Mouse (Mus musculus) embryonic stem cell, embryonic (primary cell): Measurements from ENCODE around the gene Sdsl.

Source experiments
- CTCF ChIA-PET, 4 experiments: fragments of 300-600 bp in 2 of 4; fragments of 350-600 bp in 2 of 4; sonication (Branson Sonifier 250); formaldehyde crosslinking; loops; one replicate each; lab custom pipeline; 2022; ENCODE audit warnings: inconsistent platforms in 2 of 4; lab: Charles Lee
- POLR2A ChIA-PET, 4 experiments: fragments of 300-600 bp in 2 of 4; fragments of 350-600 bp in 2 of 4; sonication (Branson Sonifier 250); formaldehyde crosslinking; loops; one replicate each; lab custom pipeline; 2022; ENCODE audit warnings: antibody characterized with exemption in 4 of 4, inconsistent platforms in 1 of 4; lab: Charles Lee

The Sdsl gene

DNA sequence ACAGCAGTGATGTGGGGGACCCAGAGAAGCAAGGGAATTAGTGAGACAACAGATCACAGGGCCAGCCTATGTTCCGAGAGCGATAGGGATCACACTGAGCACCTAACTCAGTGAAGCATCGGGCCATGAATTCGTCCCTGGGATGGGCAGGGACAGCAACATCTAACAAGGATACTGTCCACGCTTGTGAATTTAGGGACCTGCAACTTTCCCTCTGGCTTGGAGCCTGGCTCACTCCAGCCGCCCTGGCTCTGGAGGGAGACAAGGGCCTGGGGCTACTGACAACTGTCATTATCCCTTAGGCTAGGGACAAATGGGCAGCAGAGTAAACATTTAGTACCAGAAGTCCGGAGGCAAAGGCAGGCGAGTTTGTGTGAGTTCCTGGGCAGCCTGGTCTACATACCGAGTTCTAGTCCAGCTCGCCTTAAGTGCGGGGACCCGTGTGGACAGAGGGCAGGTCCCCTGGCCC is 30.1 kb upstream of the Sdsl start:
- POLR2A ChIA-PET = interaction anchor here in 3 of 4 experiments (0.5 to 3.2 kb wide), 32 partner anchors 9 to 670 kb away, joined by 3 to 44 read pairs (median 3); partner anchors contain the start of genes Slc8b1 (in 2 of the 3), Ddx54 (in 1 of the 3), Iqcd (in 1 of the 3) and Rita1 (in 1 of the 3)
- CTCF ChIA-PET = interaction anchor here (0.5 to 2.7 kb wide), 37 partner anchors 8 to 434 kb away, joined by 3 to 18 read pairs (median 4); partner anchors contain the start of genes Ddx54 (in 1 of the 4), Iqcd (in 1 of the 4), Rita1 (in 1 of the 4) and Slc8b1 (in 1 of the 4)

DNA sequence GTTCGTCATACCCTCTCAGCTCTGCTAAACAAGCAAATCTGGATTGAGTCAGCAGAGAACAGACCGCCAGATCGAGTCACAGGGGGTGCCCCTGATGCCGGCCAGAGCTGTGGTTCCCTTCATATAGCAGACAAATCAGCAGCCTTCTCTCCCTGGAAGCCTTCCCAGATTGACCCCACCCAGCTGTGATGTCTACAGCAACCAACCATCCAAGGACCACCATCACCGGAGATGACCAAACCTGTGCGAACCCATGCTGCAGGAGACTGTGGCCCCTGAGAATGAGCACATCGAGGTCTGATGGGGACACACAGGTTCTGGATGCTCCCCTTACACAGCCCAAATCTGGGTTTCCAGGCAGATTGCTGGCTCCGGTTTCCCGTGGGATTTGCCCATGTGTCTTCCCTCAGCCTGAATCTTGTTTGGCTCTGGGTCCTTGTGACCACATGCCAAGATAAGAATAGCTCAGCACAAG is 29.6 kb upstream of the Sdsl start:
- ChIA-PET POLR2A (interaction anchor here in 2 of 4 experiments (0.5 to 3.2 kb wide), 14 partner anchors 9 to 360 kb away, joined by 3 to 44 read pairs (median 4); partner anchors contain the start of gene Slc8b1 (in 2 of the 2)), CTCF (interaction anchor here (0.6 to 2.7 kb wide), 12 partner anchors 9 to 172 kb away, joined by 3 to 18 read pairs (median 4); partner anchors contain the start of gene Slc8b1 (in 1 of the 4))

DNA sequence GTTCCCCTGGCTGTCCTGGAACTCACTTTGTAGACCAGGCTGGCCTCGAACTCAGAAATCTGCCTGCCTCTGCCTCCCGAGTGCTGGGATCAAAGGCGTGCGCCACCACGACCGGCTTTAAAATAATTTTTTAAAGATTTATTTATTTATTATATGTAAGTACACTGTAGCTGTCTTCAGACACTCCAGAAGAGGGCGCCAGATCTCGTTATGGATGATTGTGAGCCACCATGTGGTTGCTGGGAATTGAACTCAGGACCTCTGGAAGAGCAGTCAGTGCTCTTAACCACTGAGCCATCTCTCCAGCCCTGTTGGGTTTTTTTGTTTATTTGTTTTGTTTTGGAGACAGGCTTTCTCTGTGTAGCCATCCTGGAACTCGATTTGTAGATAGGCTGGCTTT is 28.0 kb upstream of the Sdsl start:
- POLR2A ChIA-PET = interaction anchor here in 2 of 4 experiments (0.6 to 2.1 kb wide), 5 partner anchors 10 to 311 kb away, joined by 3 to 8 read pairs (median 3); partner anchors contain the start of gene Slc8b1 (in 1 of the 2)

DNA sequence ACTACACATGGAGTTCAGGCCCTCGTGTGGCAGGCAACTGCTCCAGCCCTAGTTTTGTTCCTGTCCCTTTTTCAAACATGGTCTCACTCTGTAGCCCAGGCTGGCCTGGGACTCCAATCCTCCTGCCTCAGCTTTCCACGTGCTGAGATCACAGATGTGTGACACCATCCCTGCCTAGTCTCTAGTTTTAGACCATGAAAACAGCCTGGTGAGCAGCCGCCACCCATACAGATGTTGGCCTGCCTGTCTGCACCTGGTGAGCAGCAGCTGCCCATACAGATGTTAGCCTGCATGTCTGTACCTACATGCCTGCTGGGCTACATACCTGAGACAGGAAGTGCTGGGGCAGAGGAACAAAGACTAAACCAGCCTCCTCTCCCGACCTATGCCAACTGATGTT is 26.6 kb upstream of the Sdsl start:
- POLR2A ChIA-PET = no interaction called here
- CTCF ChIA-PET = interaction anchor here in 1 of 4 experiments (0.6 to 2.0 kb wide), 2 partner anchors 9 to 106 kb away, joined by 4 read pairs; no protein-coding TSS in a partner anchor

More for the DNA sequence above, 28.0 kb upstream of the Sdsl start:
- CTCF ChIA-PET = interaction anchor here in 3 of 4 experiments (0.6 to 1.7 kb wide), 7 partner anchors 8 to 368 kb away, joined by 3 to 9 read pairs (median 4); no protein-coding TSS in a partner anchor

DNA sequence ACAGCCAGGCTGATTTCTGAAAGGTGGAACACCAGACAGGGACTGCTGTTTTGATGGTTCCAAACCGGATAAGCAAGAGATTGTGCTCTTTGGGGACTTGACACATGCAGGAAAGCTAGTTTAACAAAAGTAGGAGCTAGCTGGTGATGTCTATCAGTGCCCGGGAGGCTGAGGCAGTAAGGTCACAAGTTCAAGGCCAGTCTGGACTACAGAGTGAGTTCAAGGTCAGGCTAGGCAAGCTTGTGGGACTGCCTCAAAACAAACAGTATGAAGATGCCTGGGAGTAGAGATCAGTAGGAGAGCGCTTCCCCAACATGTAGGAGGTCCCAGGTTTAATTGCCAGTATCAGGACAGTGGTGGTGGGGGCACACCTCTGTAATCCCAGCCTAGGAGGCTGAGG is 24.5 kb upstream of the Sdsl start:
- ChIA-PET CTCF (interaction anchor here in 2 of 4 experiments (0.6 to 0.9 kb wide), 2 partner anchors 31 to 32 kb away, joined by 3 to 4 read pairs; no protein-coding TSS in a partner anchor), POLR2A (interaction anchor here in 1 of 4 experiments (1.2 to 2.6 kb wide), 3 partner anchors 14 to 109 kb away, joined by 3 to 7 read pairs (median 3); partner anchors contain the start of gene Slc8b1)

DNA sequence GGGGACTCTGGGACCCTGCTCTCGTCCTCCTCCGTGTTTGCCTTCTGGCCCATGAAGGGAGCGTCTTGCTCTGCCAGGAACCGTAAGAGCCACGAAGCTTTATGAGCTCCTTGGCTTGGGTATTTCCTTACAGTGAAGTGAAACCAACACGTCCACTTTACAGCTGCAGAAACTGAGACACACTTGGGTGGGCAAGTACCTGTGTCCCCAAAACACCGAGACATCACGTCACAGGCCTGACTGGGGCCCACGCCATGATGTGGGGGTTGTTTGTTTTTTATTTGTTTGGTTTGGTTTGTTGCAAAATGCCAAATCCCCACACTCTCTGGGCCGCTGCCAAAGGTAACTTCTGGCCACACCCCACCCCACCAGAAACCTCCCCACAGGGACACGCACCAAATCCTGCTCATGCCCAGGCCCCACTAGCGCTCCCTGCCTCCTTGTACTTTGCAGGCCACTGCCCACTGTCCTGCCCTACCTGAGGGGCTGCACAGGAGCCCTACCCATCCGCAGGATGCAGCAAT is 23.2 kb upstream of the Sdsl start:
- ChIA-PET CTCF (interaction anchor here in 3 of 4 experiments (0.7 to 2.1 kb wide), 5 partner anchors 13 to 220 kb away, joined by 3 to 11 read pairs (median 3); no protein-coding TSS in a partner anchor), POLR2A (interaction anchor here in 2 of 4 experiments (1.1 to 1.9 kb wide), 3 partner anchors 12 to 109 kb away, joined by 3 to 5 read pairs (median 4); no protein-coding TSS in a partner anchor)

DNA sequence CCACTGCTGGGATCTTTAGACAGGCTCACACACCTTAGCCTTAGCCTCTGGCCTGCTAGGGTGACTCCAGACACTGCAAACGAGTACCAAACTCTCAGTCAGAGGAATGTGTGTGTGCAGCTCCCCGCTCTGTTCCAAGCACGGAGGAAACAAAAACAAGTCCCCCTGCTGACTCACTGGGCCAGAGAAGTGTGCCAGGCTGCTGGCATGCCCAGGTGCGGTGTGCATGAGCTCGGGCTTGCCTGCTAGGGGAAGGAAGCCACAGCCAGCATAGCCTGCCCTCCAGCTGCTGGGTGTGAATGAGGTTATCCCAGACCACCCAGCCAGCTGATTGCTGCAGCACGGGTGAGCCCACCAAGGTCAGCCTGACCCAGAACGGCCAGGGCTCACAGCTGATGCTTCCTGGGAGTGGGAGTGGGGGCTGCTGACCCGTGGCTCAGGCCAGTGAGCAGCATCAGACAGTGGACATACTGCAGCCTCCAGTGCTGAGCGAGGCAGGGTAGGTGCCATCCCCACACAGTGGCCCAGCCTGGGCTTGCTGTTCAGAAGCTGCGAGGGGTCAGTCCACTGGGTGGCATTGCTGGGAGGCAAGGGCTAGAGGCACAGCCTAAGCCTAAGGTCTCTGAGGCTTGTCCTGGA is 22.6 kb upstream of the Sdsl start:
- ChIA-PET POLR2A (interaction anchor here in 3 of 4 experiments (0.6 to 3.5 kb wide), 10 partner anchors 8 to 118 kb away, joined by 3 to 10 read pairs (median 4); partner anchors contain the start of genes Plbd2 (in 1 of the 3) and Slc8b1 (in 1 of the 3)), CTCF (interaction anchor here in 3 of 4 experiments (0.7 to 2.1 kb wide), 5 partner anchors 12 to 392 kb away, joined by 3 to 11 read pairs (median 3); no protein-coding TSS in a partner anchor)

DNA sequence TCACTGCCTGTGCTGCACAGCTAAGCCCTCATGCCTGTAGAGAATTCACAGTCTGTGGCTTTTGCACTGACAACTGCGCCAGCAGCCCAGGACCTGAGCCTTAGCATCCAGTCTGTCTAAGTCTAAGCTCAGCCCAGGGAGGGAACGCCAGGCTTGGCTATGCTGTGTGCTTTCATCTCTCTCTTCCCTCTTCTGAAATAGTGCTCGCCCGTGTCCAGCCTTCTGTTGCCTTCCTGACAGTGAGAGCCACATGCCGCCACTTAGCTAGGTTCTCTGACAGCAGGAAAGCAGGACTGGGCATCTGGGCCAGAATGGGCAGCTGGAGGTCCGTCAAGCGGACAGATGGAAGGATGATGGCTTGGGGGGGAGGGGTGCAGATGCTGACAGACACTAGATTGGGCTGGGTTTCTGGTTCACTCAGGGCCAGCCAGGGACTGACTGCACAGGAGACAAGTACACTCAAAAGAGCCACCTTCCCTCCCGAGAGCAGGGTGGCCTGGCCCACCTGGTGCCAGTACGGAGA is 21.3 kb upstream of the Sdsl start:
- ChIA-PET POLR2A (interaction anchor here in 3 of 4 experiments (0.6 to 3.5 kb wide), 9 partner anchors 9 to 102 kb away, joined by 3 to 10 read pairs (median 4); partner anchors contain the start of genes Slc8b1 (in 2 of the 3) and Plbd2 (in 1 of the 3)), CTCF (interaction anchor here in 2 of 4 experiments (0.5 to 2.6 kb wide), 6 partner anchors 11 to 181 kb away, joined by 3 to 21 read pairs (median 8); no protein-coding TSS in a partner anchor)

DNA sequence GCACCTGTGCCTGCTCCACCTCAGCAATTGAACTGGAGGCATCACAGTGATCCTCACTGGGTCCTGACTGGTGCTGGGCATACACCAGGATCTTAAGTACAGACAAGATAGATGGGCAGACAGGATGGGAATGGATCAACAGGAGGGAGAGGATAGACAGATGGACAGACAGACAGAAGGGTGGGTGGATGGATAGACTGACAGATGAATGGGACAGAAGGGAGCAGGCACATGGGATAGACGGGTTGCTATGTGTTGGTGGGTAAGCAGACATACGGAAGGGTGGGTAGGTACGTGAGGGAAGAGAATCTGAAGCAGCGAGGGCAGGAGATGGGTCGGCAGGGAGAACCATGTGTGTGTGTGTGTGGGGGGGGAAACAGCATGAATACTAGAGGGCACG is 20.8 kb upstream of the Sdsl start:
- POLR2A ChIA-PET = interaction anchor here in 3 of 4 experiments (0.6 to 3.5 kb wide), 7 partner anchors 9 to 38 kb away, joined by 3 to 10 read pairs (median 5); partner anchors contain the start of genes Slc8b1 (in 2 of the 3) and Plbd2 (in 1 of the 3)
- CTCF ChIA-PET = interaction anchor here (0.5 to 2.6 kb wide), 13 partner anchors 10 to 225 kb away, joined by 3 to 21 read pairs (median 5); partner anchors contain the start of gene Plbd2 (in 1 of the 4)

DNA sequence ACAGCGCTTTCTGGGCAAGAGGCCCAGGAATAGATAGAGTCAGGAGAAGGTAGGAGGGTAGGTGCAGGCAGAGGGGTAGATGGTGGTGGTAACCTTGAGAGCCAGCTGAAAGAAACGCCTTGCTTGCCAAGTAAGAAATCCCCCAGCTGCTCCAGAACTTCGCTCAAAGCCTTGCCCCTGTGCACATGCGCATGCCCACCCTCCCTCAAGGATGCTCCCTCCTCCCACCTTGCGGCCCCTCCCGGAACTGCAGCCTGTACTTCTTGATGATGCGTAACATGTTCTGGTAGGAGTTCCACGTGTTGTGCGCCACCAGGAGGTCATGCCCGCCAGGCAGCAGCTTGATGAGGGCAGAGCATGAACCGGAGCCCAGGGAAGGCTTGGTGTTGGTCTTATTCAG is 19.8 kb upstream of the Sdsl start:
- POLR2A ChIA-PET = interaction anchor here (0.7 to 3.5 kb wide), 18 partner anchors 9 to 712 kb away, joined by 3 to 10 read pairs (median 4); partner anchors contain the start of genes Slc8b1 (in 2 of the 4) and Plbd2 (in 1 of the 4)
- CTCF ChIA-PET = interaction anchor here (0.5 to 2.6 kb wide), 52 partner anchors 8 to 877 kb away, joined by 3 to 17 read pairs (median 3); partner anchors contain the start of genes Slc8b1 (in 3 of the 4), Sds (in 2 of the 4), Ddx54 (in 1 of the 4) and Iqcd (in 1 of the 4)

DNA sequence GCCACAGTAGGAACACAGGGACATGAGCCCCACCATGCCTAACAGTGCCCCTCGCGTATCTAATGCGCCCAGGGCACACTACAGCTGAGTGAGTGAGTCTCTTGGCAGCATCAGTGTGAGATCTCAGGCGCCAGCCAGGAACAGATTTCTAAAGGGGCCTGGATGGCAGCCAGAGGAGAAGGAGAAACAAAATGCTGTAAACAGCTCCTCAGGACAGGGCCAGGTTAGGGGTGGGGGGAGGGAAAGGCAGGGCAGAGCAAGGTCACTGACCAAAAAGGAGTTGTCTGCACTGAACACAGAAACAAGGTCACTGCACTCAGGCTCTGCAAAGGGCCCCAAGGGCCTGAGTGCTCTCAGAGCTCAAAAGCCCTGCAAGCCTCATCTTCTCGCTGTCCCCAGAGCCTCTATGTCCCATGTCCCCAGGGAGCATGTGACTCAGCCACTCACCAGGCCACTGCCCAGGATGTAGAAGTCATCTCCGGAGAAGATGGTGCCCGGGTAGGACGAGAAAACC is 18.1 kb upstream of the Sdsl start:
- CTCF ChIA-PET = interaction anchor here in 2 of 4 experiments (0.5 to 3.2 kb wide), 7 partner anchors 8 to 125 kb away, joined by 3 to 12 read pairs (median 5); partner anchors contain the start of genes Iqcd (in 1 of the 2), Plbd2 (in 1 of the 2) and Tpcn1 (in 1 of the 2)
- POLR2A ChIA-PET = interaction anchor here in 3 of 4 experiments (0.5 to 2.3 kb wide), 12 partner anchors 9 to 1063 kb away, joined by 3 to 9 read pairs (median 4); partner anchors contain the start of genes Plbd2 (in 1 of the 3) and Sds (in 1 of the 3)

DNA sequence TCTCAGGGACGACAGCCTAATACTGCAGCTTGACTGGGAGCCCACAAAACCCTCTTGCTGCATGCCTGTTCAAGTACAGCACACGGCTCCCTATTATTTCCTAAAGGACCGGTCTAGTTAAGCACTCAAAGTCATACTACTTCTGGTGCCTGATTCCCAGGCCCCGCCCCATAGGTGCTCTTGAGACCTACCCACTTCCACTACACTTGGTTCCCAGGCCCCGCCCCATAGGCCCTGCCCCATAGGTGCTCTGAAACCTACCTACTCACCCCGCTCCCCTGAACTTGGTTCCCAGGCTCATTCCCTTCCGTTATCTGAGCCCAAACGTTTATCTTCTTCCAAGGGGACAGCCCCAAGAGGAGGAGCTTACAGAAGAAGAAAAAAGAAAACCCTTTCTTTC is 15.2 kb upstream of the Sdsl start:
- POLR2A ChIA-PET = interaction anchor here in 2 of 4 experiments (0.5 to 1.7 kb wide), 6 partner anchors 12 to 127 kb away, joined by 3 to 7 read pairs (median 3); partner anchors contain the start of gene Plbd2 (in 2 of the 2)
- CTCF ChIA-PET = interaction anchor here in 1 of 4 experiments (0.6 to 3.2 kb wide), 5 partner anchors 18 to 387 kb away, joined by 3 to 12 read pairs (median 3); no protein-coding TSS in a partner anchor

DNA sequence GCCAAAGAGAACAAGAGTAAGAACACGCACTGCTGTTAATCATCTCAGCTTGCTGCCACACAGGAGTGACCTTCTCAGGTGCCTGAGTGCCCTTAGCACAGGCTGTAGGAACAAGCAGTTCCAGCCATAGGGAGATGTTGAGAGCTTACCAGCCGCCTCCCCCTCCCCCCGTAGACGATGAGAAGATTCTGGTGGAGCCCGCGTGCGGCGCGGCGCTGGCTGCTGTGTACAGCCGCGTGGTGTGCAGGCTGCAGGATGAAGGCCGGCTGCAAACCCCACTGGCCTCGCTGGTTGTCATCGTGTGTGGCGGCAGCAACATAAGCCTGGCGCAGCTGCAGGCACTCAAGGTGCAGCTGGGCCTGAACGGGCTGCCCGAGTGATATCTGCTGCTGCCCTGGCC is 10.8 kb upstream of the Sdsl start:
- ChIA-PET CTCF (interaction anchor here in 3 of 4 experiments (0.7 to 3.3 kb wide), 11 partner anchors 9 to 214 kb away, joined by 3 to 18 read pairs (median 5); partner anchors contain the start of gene Plbd2 (in 1 of the 3)), POLR2A (interaction anchor here (0.6 to 3.4 kb wide), 15 partner anchors 9 to 425 kb away, joined by 3 to 9 read pairs (median 4); partner anchors contain the start of genes Plbd2 (in 1 of the 4), Rasal1 (in 1 of the 4) and Slc8b1 (in 1 of the 4))

DNA sequence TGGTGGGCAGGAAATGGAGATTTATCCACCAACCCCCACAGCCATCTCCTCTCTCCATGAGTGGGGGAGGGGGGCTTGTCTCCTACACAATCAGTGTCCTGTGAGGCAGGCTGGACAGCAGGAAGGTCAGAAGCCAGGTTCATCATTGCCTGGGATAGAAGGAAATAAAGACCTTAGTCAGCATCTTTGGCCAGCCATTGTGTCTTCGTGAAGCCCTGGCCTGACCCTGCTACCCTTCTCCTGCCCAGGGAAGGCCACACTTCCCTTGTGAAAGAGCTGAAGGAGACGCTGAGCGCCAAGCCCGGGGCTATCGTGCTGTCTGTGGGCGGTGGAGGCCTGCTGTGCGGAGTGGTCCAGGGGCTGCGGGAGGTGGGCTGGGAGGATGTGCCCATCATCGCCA is 8.6 kb upstream of the Sdsl start:
- ChIA-PET CTCF (interaction anchor here (0.6 to 3.3 kb wide), 8 partner anchors 11 to 283 kb away, joined by 3 to 16 read pairs (median 6); no protein-coding TSS in a partner anchor), POLR2A (interaction anchor here in 2 of 4 experiments (1.2 to 2.8 kb wide), 7 partner anchors 9 to 55 kb away, joined by 3 to 9 read pairs (median 5); partner anchors contain the start of gene Plbd2 (in 1 of the 2))

DNA sequence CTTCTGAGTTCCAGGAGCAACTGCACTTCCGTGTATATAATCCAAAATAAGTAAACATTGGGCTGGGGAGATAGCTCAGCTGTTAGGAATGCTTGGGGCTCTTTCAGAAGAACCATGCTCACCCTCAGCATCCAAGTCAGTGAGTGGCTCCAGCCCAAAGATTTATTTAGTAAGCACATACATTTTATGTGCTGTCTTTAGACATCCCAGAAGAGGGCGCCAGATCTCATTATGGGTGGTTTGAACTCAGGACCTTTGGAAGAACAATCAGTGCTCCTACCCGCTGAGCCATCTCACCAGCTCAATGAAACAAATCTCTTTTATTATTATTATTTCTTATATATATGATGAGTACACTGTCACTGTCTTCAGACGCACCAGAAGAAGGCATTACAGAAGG is 6.9 kb upstream of the Sdsl start:
- ChIA-PET CTCF (interaction anchor here in 2 of 4 experiments (0.6 to 2.2 kb wide), 3 partner anchors 11 to 126 kb away, joined by 5 to 8 read pairs (median 5); no protein-coding TSS in a partner anchor), POLR2A (interaction anchor here in 1 of 4 experiments (1.2 kb wide), 1 partner anchor 15 kb away, joined by 3 read pairs; no protein-coding TSS in a partner anchor)

DNA sequence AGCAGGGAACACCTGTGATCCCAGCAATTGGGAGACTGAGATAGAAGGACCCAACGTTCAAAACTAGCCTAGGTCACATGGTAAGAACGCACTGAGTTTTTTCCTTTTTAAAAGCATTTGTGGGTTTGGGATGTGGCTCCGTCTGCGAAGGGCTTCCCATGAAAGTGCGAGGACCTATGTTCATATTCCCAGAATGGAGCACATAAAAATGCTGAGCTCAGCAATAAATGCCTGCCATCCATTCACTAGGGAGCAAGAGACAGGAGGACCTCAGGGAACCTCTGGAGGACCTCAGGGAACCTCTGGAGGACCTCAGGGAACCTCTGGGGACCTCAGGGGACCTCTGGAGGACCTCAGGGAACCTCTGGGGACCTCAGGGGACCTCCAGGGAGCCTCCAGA is 5.4 kb upstream of the Sdsl start:
- POLR2A ChIA-PET = interaction anchor here in 1 of 4 experiments (0.5 to 1.4 kb wide), 3 partner anchors 12 to 796 kb away, joined by 3 to 4 read pairs (median 3); partner anchors contain the start of gene Slc8b1
- CTCF ChIA-PET = interaction anchor here in 3 of 4 experiments (0.7 to 3.7 kb wide), 6 partner anchors 9 to 344 kb away, joined by 3 to 15 read pairs (median 4); no protein-coding TSS in a partner anchor
